Mouse (Mus musculus): ENCODE data around the gene Gpr75. TPM values are rescaled to one million over a fixed set of nuclear protein-coding genes. Genes with fewer than 3 reads are reported as not detected.

Gene Gpr75
- polyA plus RNA-seq, 1 experiment, result 2.8 TPM

DNA sequence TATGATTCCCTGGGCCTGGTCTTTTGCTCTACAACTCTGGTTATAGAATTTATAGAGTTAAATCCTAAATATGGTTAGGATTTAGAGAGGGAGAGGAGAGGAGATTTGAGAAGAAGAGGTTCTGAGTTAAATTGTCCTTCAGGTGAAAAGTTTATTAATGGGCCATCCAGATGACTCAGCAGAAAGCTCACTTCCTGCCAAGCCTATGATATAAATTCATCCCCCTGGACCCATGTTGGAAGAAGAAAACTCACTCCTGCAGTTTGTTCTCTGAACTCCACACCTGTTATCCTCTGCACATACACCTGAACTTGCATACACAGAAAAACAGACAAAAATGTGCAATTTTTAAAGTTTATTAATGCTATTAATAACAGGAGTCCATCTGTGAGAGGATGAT is 14.2 kb downstream of the Gpr75 start:
- Histone ChIP-seq H3K27me3 (ENCODE audit: control insufficient read depth, insufficient read depth, low read length, poor library complexity, severe bottlenecking) (no peaks in the 10 kb centered on the region), H3K9me3 (replicated peaks; ENCODE audit: control insufficient read depth, insufficient read depth, low read length, poor library complexity, severe bottlenecking) (no peaks in the 10 kb centered on the region), H3K4me1 (ENCODE audit: control insufficient read depth, insufficient read depth, low read length) (no peaks in the 10 kb centered on the region), H3K9ac (ENCODE audit: low read depth, poor library complexity, severe bottlenecking) (no peak overlapping the region), H3K27ac (ENCODE audit: insufficient read depth, low read length) (no peak overlapping the region), H3K4me3 (ENCODE audit: low read depth, low read length) (no peak overlapping the region), H3K36me3 (ENCODE audit: control insufficient read depth, insufficient read depth, low read length, poor library complexity, severe bottlenecking) (no peaks in the 10 kb centered on the region)
- TF ChIP-seq EP300 (IDR thresholded peaks at IDR 0.05; ENCODE audit: insufficient read depth, low read depth, low read length), result no peak
- no peak for TF ChIP-seq POLR2A (IDR thresholded peaks at IDR 0.05; ENCODE audit: insufficient read depth, low read length)
- TF ChIP-seq CTCF (IDR thresholded peaks at IDR 0.05; ENCODE audit: low read depth, low read length), result no peak

DNA sequence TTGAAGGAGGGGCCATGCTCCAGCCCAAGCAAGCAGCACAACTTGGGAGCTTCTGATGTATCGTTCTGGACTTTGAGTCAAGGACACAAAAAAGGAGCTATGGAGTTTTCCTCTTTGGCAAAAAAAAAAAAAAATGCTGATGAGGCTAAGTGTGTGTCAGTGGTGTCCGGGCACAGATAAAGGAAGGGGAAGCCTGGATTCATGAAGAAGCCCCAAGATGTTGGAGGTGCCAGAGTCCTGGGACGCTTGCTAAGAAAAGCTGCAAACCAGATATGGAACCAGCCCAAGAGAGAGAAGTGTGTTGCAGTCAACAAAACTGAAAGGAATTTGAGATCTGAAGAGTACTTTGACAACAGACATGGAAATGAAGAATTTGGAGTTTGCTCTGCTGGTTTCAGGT is 27.2 kb downstream of the Gpr75 start:
- Histone ChIP-seq H3K9me3 (replicated peaks; ENCODE audit: control insufficient read depth, insufficient read depth, low read length, poor library complexity, severe bottlenecking) (no peaks in the 10 kb centered on the region), H3K9ac (ENCODE audit: low read depth, poor library complexity, severe bottlenecking) (no peak overlapping the region), H3K27me3 (ENCODE audit: control insufficient read depth, insufficient read depth, low read length, poor library complexity, severe bottlenecking) (no peaks in the 10 kb centered on the region), H3K27ac (ENCODE audit: insufficient read depth, low read length) (no peak overlapping the region), H3K4me3 (ENCODE audit: low read depth, low read length) (no peak overlapping the region), H3K4me1 (ENCODE audit: control insufficient read depth, insufficient read depth, low read length) (no peaks in the 10 kb centered on the region), H3K36me3 (ENCODE audit: control insufficient read depth, insufficient read depth, low read length, poor library complexity, severe bottlenecking) (no peaks in the 10 kb centered on the region)
- no peak for TF ChIP-seq EP300 (IDR thresholded peaks at IDR 0.05; ENCODE audit: insufficient read depth, low read depth, low read length)
- TF ChIP-seq CTCF (IDR thresholded peaks at IDR 0.05; ENCODE audit: low read depth, low read length), result no peak
- TF ChIP-seq POLR2A (IDR thresholded peaks at IDR 0.05; ENCODE audit: insufficient read depth, low read length), result no peak

DNA sequence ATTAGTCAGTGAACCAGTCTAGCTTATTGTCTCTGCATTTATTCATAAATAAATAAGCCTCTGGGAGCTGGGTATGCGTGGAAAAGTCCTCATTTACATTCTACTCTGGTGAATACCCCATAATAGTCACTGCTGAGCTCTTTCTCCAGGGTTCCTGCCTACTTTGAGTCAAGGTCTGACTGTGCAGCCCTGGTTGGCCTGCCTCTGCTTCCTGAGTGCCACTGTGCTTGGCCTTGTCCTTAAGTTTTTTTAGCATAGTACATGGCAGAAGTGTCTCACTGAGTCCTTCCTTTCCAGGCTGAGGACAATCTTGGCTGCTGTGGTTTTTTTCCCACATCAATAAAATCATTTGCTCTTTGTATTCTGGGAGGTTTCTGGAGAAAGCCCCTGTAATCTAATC is 35.5 kb downstream of the Gpr75 start:
- Histone ChIP-seq H3K27me3 (ENCODE audit: control insufficient read depth, insufficient read depth, low read length, poor library complexity, severe bottlenecking) (no peaks in the 10 kb centered on the region), H3K36me3 (ENCODE audit: control insufficient read depth, insufficient read depth, low read length, poor library complexity, severe bottlenecking) (no peaks in the 10 kb centered on the region), H3K4me1 (ENCODE audit: control insufficient read depth, insufficient read depth, low read length) (no peaks in the 10 kb centered on the region), H3K4me3 (ENCODE audit: low read depth, low read length) (no peak overlapping the region), H3K27ac (ENCODE audit: insufficient read depth, low read length) (no peak overlapping the region), H3K9ac (ENCODE audit: low read depth, poor library complexity, severe bottlenecking) (no peak overlapping the region), H3K9me3 (replicated peaks; ENCODE audit: control insufficient read depth, insufficient read depth, low read length, poor library complexity, severe bottlenecking) (no peaks in the 10 kb centered on the region)
- no peak for TF ChIP-seq POLR2A (IDR thresholded peaks at IDR 0.05; ENCODE audit: insufficient read depth, low read length)
- no peak for TF ChIP-seq CTCF (IDR thresholded peaks at IDR 0.05; ENCODE audit: low read depth, low read length)
- no peak for TF ChIP-seq EP300 (IDR thresholded peaks at IDR 0.05; ENCODE audit: insufficient read depth, low read depth, low read length)

DNA sequence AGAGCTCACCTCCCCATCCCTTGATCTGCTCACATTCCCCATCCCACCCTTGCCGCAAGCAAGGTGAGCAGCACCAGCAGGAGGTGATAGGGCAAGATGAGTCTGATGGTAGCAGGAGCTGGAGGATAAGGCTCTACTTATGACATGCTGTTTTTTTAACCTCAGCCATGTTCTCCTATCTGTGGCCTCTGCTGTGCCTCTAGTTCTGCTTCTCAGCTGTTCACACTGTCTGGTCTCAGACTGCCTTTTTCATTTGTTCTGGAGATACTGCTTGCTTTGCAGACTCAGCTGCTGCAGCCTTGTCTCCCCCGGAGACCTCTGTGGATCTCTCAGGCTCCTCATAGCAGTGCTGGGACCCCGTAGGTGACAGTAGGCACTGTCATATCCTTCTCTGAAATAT is 38.1 kb downstream of the Gpr75 start:
- H3K9ac ChIP-seq (ENCODE audit: low read depth, poor library complexity, severe bottlenecking), result no peak overlapping the region
- no peak overlapping the region for H3K4me3 ChIP-seq (ENCODE audit: low read depth, low read length)
- no peaks in the 10 kb centered on the region for H3K4me1 ChIP-seq (ENCODE audit: control insufficient read depth, insufficient read depth, low read length)
- H3K27ac ChIP-seq (ENCODE audit: insufficient read depth, low read length), result no peak overlapping the region
- H3K36me3 ChIP-seq (ENCODE audit: control insufficient read depth, insufficient read depth, low read length, poor library complexity, severe bottlenecking), result no peaks in the 10 kb centered on the region
- H3K9me3 ChIP-seq (replicated peaks; ENCODE audit: control insufficient read depth, insufficient read depth, low read length, poor library complexity, severe bottlenecking), result no peaks in the 10 kb centered on the region
- H3K27me3 ChIP-seq (ENCODE audit: control insufficient read depth, insufficient read depth, low read length, poor library complexity, severe bottlenecking), result no peaks in the 10 kb centered on the region
- no peak for TF ChIP-seq CTCF (IDR thresholded peaks at IDR 0.05; ENCODE audit: low read depth, low read length)
- TF ChIP-seq POLR2A (IDR thresholded peaks at IDR 0.05; ENCODE audit: insufficient read depth, low read length), result no peak
- TF ChIP-seq EP300 (IDR thresholded peaks at IDR 0.05; ENCODE audit: insufficient read depth, low read depth, low read length), result no peak

DNA sequence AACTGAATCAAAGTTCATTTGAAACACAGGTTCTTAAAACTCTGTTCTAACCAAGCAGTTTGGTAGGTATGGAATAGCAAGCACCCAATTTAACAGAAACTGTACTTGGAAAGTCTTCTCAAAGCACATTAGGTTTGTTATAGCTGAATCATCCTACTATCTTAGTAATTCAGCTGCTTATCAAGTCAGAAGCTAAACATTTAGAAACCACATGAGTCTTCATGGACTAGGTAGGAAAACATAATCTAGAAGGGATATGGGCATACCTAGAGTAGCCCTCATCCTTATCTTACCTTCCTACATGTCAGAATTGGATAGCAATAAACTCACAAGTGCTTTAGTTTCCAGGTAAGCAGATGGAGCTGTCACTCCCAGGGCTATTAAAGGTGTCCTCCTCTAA is 42.9 kb downstream of the Gpr75 start:
- H3K27ac ChIP-seq (ENCODE audit: insufficient read depth, low read length), result no peak overlapping the region
- peaks cover 3% of the 10 kb centered on the region; the same call in 1 of the 2 replicates for H3K36me3 ChIP-seq (ENCODE audit: control insufficient read depth, insufficient read depth, low read length, poor library complexity, severe bottlenecking)
- no peaks in the 10 kb centered on the region for H3K27me3 ChIP-seq (ENCODE audit: control insufficient read depth, insufficient read depth, low read length, poor library complexity, severe bottlenecking)
- no peak for TF ChIP-seq CTCF (IDR thresholded peaks at IDR 0.05; ENCODE audit: low read depth, low read length)
- TF ChIP-seq POLR2A (IDR thresholded peaks at IDR 0.05; ENCODE audit: insufficient read depth, low read length), result no peak
- no peak for TF ChIP-seq EP300 (IDR thresholded peaks at IDR 0.05; ENCODE audit: insufficient read depth, low read depth, low read length)
- no peaks in the 10 kb centered on the region for H3K4me1 ChIP-seq (ENCODE audit: control insufficient read depth, insufficient read depth, low read length)
- no peak overlapping the region for H3K9ac ChIP-seq (ENCODE audit: low read depth, poor library complexity, severe bottlenecking)
- no peak overlapping the region for H3K4me3 ChIP-seq (ENCODE audit: low read depth, low read length)
- no peaks in the 10 kb centered on the region for H3K9me3 ChIP-seq (replicated peaks; ENCODE audit: control insufficient read depth, insufficient read depth, low read length, poor library complexity, severe bottlenecking)

DNA sequence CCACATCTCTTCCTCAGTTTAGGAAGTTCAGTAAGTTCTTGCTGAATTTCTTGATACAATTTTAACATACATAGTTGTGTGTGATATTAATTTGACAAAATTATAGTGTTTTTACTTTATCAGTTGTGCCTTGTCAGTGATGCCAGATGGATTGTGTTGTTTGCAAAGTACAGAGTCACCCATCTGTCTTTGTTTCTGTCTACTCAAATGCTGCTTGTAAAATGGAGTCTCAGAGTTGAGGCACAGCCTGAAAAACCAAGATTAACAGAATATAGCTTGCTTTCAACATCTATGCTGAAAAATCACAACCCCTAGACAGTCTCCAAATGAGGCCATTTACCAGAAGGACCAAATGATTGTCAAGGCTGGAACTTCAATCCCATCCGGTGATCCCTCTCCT is 43.3 kb downstream of the Gpr75 start:
- no peak for TF ChIP-seq CTCF (IDR thresholded peaks at IDR 0.05; ENCODE audit: low read depth, low read length)
- no peak for TF ChIP-seq POLR2A (IDR thresholded peaks at IDR 0.05; ENCODE audit: insufficient read depth, low read length)
- no peak for TF ChIP-seq EP300 (IDR thresholded peaks at IDR 0.05; ENCODE audit: insufficient read depth, low read depth, low read length)
- H3K27me3 ChIP-seq (ENCODE audit: control insufficient read depth, insufficient read depth, low read length, poor library complexity, severe bottlenecking), result no peaks in the 10 kb centered on the region
- H3K36me3 ChIP-seq (ENCODE audit: control insufficient read depth, insufficient read depth, low read length, poor library complexity, severe bottlenecking), result peaks cover 3% of the 10 kb centered on the region; the same call in 1 of the 2 replicates

More for the DNA sequence above, 43.3 kb downstream of the Gpr75 start:
- H3K9me3 ChIP-seq (replicated peaks; ENCODE audit: control insufficient read depth, insufficient read depth, low read length, poor library complexity, severe bottlenecking), result no peaks in the 10 kb centered on the region
- no peak overlapping the region for H3K9ac ChIP-seq (ENCODE audit: low read depth, poor library complexity, severe bottlenecking)
- H3K4me3 ChIP-seq (ENCODE audit: low read depth, low read length), result no peak overlapping the region
- H3K27ac ChIP-seq (ENCODE audit: insufficient read depth, low read length), result no peak overlapping the region
- no peaks in the 10 kb centered on the region for H3K4me1 ChIP-seq (ENCODE audit: control insufficient read depth, insufficient read depth, low read length)

Other genes with a start within 250 kb of the Gpr75 start
- gene Acyp2, start 235.8 kb upstream of the Gpr75 start, polyA plus RNA-seq (2011; ENCODE audit: insufficient read depth, insufficient read length, low read depth, missing spikeins), result 1.1 and 1.9 TPM in 2 replicates
- 241 and 244 TPM in 2 replicates for gene Psme4, start 113.6 kb upstream of the Gpr75 start, polyA plus RNA-seq (2011; ENCODE audit: insufficient read depth, insufficient read length, low read depth, missing spikeins)
- 9.7 and 10.3 TPM in 2 replicates for gene Asb3, start 58 bp downstream of the Gpr75 start, polyA plus RNA-seq (2011; ENCODE audit: insufficient read depth, insufficient read length, low read depth, missing spikeins)
- gene Erlec1, start 69.0 kb downstream of the Gpr75 start, polyA plus RNA-seq (2011; ENCODE audit: insufficient read depth, insufficient read length, low read depth, missing spikeins), result 41.7 and 44.0 TPM in 2 replicates
- 5.2 and 5.6 TPM in 2 replicates for gene Chac2, start 101.0 kb downstream of the Gpr75 start, polyA plus RNA-seq (2011; ENCODE audit: insufficient read depth, insufficient read length, low read depth, missing spikeins)

All from ES-Bruce4 (cell line).